Mouse (Mus musculus): ENCODE results near the gene Slc25a4.
A peak's percentile ranks its signal among the peaks of the same experiment; 100 is the strongest.
"Not testable (repeated sequence)": the region's sequence is repeated elsewhere in the genome, so short reads cannot be mapped to it uniquely, and the experiment has no call there.

The Slc25a4 gene

DNA sequence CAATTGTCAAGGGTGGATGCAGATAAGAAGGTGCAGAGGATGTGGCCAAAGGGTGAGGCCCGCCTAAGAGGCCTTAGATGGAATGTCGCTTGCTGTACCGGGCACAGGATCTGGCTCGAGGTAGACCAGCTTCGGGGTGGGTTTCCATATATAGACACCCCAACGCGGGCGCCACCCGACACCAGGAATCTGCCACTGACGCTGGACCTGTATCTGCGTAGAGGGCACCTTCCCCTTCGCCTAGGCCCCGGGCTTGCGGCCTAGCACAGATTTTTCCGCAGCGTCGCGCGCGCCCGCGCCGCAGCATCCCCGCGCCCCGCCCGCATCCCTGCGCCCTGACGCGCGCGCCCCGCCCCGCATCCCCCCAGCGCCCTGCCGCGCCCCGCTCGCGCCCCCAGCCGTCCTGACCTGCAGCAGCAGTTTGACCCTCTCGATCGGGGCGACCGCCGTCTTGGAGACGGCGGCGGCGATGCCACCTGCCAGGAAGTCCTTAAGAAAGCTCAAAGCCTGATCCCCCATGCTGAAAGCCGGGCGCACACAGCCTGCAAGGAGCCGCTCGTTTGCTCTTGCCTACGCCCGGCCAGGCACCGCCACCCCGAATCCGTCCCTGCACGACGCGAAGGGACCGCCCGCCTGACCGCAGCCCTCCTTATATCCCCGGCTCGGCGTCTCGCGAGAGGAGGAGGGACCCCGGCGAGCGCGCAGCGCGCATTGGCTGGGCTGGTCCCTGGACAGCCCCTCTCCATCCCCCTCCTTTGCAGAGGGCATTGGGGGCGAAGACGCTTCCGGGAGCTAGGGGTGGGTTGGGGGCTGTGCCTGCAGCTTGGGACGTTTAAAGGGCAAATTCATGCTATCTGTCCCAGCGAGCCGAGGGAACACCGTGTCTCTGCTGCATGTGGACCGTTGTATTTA lies at the start of gene Slc25a4:
Slc25a4 (minus strand) TSS at position 881 of the 912 bp plus-strand sequence.
- DNase-seq (ENCODE audit: inconsistent ontology term): peak; percentile 98

DNA sequence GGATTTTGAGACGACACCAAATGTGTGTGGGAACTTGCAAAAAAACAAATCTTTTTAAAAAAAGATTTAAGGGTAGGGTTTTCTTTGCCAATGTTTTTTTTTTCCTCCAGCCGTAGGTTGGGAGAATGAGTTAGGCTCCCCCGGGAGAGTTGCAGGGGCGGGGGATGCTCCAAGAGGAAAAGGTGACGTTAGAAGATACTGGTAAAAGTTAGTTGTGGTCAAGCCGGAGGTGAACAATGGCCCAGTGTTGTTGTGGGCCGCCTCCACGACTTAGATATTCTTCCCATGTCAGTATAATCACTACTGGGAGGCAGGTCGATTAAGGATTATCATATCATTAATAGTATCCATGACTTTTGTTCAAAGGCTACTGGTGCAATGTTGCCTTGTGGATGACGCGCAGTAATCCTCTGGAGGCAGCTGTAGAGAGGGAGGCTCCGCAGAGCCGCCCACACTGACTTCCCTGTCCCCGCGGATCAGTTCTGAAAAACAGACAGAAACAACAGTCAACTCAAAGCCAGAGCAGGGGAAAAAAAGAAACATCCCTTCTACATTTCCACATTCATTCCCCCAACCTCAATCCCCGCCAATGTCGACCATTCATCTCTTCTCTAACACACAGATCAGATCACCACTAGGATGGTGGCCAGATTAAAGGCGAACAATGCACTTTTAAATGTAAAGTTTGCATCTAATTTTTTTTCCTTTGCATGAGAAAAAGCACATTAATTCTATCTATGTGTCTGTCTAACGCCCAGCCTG lies 47.0 kb upstream of the Slc25a4 start:
- DNase-seq (ENCODE audit: inconsistent ontology term): no peak

DNA sequence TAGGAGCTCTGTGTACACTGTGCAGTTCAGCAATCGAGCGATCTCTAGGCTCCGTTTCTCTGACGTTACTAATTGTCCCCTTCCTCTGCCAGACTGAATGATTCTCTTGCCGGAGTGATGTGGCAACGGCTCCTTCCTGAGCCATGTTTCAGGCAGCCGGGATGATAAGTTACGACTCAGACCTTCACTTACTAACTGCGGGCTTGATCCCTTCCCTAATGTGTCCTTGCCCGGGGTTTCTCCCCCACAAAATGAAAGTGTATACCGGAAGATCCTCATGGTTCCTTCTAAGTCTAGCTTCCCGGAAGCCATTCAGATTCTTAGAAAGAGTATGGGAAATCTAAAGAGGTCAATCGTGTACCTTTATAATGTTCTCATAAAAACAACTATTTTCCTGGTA lies 41.4 kb upstream of the Slc25a4 start:
- no peak for DNase-seq (ENCODE audit: inconsistent ontology term)

DNA sequence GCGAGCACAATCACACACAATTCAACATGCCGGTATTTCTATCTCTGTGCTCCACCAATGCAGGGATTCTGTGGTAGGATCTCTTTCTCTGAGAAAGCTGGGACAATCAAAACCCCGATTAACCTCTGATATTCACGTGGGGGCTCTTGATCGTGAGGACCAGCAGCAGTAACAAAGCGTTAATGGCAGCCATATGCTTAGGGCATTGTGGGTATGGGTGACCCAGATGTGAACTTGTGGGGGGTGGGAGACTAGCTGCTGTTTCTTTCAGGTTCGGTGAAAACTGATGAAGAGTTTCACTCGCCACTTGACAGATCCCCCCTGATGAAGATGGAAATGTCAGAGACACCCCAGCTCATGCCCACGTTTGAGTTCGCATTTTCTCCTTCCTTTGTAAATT lies 40.5 kb upstream of the Slc25a4 start:
- DNase-seq (ENCODE audit: inconsistent ontology term): no peak

DNA sequence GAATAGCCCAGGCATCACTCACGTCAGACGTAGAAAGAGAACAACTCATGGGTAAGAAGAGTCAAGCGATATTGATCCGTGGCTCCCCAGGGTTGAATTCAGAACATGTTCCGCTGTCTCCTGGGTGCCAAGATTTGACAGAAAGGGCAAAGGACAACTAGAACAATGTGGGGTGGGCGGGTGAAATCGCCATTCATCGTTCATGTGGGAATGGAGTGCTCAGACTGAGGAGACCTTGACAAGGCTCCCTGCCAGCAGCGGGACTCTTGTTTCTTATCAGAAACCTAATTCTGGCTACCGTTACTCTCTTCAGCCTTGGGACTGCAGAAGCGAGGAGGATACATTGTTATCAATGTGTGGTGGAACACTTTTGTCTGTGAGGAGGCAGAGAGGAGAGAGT lies 35.3 kb upstream of the Slc25a4 start:
- no peak for DNase-seq (ENCODE audit: inconsistent ontology term)

DNA sequence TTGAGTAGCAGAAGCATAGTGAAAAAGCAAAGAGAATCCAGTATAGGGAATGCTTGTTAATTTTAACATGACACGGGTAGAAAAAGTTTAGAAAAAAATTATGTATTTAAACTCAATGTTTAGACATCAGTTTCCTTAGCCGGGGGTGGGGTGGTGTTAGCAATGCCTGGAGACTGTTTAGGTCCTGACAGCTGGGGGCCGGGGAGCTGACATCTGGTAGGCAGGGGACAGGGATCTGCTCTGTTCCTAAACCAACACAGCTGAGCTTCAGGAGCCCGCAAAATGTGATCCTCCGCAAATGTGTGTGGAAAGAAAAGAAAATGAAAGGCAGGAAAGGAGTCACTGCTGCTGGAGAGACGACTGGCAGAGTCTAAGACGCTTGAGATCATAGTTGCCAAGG lies 31.9 kb upstream of the Slc25a4 start:
- no peak for DNase-seq (ENCODE audit: inconsistent ontology term)

DNA sequence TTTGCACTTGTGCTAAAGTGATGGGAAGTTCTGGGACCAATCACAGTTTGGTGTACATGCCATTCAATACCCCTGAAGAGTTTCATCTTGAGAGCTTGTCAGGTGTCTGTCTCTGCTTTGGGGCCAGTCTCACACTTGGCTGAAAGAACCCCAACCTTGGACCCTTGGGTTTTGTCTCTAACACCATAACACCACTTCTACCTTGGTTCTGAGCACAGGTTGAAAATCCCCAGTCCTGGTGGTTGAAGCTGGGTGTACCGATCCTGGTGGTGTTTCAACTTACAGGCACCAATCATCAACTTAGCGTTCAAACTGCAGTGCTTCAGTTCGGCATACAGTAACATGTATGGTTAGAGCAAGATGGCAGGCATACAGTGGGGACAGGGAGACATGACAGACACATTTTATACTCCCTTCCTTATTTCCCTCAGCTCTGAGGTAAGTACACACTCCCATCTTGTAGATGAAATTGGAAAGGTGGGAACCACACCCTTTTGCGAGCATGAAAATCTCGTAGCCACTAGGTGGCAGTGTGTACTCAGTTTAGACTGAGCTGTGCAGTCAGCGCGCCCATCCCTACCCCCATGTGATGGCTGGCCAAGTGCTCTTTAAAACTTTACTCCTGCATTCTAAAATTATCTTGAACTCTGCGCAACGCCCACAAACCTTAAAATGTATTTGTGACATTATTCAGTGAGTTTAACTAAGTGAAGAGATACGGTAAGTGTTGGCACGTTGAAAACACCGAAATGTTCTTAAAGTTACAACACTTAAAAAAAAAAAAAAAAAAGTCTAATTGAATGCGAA lies 30.7 kb upstream of the Slc25a4 start:
- peak; percentile 43 for DNase-seq (ENCODE audit: inconsistent ontology term)

DNA sequence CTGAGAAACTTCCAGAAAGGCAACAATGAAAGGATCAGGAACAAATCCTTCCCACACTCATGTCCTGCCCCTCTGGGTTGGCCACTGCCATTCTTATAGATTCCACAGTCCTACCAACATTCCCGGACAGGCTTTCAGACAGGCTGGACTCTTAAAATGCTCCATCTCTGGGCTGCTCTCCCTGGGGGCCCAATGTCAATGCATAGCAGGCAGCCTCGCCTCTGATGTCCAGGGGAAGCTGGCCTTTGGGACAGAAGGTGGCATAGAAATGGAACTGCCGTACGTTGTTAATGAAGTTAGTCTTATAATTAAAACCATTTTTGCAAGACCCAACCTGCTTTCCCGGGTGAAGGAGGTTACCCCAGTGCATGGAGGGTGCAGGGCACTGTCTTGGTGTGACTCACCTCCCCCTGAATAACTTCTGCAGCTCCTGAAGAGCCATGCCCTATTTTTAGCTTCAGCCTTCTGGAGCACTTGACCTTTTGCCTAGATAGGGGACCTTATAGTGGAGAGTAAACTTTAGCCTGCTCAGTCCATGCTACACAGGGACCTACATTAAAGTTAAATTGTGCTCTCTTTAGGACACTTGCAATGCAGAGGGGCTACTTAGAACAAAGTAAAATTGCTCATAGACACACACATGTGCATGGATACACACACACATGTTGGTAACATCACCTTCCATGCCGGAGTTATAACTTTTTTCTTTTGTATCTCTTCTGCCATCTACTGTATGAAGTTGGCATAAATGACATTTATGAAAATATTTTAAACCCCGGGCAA lies 25.5 kb upstream of the Slc25a4 start:
- DNase-seq (ENCODE audit: inconsistent ontology term): no peak

DNA sequence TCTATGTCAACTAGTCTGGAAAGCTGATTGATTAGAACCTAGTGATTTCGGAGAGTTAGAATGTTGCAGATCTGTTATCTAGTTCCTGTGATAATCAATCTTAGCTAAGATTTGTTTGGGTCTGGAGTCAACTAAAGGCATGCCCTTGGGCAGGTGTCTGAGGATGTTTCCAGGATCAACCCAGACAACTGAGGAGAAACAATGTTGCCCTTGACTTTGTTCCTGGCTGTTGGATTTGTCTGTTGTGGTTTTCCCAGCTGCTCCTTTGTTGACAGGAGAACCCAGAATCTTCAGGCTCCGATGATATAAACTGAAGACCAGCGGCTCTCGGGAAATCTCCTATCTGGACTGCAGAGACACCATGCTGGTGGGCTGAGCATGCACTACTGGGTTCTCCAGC lies 23.7 kb upstream of the Slc25a4 start:
- DNase-seq (ENCODE audit: inconsistent ontology term): no peak

DNA sequence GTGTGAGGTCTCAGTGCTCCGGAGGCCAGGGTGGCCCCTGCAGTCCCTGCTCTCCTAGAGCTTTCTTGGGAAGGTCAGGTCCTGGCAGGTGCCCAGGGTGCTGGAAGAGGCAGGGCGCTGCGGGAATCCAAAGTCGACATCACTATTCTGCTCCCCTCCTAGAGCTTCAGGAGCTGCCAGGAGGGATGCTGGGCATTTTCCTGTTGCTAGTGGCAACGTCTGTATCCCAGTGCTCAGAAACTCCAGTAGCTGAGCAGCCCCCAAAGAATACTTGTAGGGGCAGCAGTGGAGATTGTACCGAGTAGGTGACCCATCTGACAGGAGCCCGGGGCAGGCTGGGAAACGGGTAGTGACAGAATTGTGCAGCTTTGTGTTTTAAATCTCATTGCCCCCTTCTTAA lies 21.7 kb upstream of the Slc25a4 start:
- DNase-seq (ENCODE audit: inconsistent ontology term): no peak

DNA sequence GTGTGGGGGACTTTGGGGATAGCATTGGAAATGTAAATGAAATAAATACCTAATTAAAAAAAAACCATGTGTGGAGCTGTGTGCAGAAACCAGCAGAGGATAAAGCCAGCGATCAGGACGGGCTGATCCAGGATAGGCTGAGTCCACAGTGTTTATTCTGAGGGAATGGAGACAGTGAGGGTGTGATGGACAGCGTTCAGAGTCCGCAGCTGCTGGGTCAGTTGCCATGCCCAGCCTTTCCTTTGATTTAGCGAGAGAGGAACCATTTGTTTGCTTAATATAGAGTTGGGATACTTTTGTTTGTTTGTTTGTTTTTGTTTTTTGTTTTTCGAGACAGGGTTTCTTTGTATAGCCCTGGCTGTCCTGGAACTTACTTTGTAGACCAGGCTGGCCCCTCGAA lies 20.9 kb upstream of the Slc25a4 start:
- not testable (repeated sequence) for DNase-seq (ENCODE audit: inconsistent ontology term)

DNA sequence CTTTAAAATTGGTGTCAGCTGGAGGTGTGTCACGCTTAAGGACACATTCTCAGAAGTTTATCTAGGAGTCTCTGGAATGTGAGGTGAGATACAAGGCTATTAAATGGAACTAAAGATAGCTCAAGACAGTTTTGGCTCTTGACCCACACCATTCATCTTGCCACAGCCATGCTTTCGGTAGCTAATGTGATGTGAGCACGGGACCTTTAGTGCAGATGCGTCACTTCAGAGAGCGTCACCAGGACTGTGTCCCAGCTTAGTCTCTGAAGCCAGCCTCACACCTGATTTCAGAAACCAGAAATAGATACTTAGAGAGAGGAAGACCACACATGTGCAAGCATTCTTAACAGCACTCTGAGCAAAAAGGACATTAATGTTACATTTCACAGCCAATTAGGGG lies 15.5 kb upstream of the Slc25a4 start:
- DNase-seq (ENCODE audit: inconsistent ontology term): no peak

DNA sequence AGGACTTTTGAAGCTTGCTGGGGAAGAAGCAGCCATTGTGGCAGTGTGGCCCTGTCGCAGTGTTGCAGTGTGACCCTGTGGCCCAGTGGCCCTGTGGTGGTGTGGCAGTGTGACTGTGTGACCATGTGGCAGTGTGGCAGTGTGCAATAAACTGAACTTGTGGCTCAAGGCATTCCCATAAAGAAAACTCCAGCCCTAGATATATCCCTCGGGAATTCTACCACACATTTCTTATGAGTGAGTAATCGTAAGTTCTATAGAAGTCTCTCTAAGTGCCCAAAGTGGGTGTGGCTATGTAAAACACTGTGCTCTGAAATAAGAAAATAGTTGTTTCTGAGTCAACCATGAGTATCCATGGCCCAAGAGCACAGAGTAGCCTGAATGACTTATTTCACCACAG lies 14.4 kb upstream of the Slc25a4 start:
- peak; percentile 60 for DNase-seq (ENCODE audit: inconsistent ontology term)

DNA sequence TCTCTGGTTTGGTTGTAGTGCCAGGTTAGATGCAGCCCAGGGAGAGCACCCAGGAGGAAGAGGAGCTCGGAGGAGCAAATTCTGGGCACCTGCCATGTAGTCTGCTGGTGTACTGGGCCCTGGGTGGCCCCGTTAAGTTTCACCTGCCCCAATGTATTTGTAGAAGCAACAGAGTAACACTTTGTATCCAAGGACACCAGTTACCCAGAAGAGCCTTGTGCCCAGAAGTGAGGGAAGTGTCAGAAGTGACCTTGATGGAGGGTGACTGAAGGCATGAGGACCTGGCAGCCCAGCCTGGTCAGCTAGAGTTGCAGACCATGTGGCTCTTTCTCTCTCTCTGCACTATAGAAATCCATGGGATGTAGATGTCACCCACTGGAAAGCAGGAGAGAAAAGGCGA lies 9.5 kb upstream of the Slc25a4 start:
- DNase-seq (ENCODE audit: inconsistent ontology term): no peak

DNA sequence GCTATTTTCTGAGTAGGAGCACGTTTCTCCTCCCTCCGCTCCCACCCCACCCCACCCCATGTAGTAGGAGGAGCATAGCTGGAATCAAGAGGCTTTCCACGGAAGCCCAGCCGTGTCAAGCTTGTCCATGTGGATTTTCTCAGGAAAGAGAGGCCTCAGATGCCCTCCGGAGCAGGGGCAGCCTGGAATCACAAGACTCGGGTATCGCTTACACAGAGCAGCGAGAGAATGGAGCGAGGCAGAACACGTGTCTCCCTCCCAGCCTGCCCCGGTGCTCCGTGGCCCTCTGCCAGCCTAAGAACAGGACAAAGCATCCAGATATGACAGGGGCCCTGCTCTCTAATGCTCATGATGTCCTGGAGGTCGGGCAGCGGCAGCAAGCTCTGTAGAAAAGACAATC lies 5.8 kb upstream of the Slc25a4 start:
- peak; percentile 82 for DNase-seq (ENCODE audit: inconsistent ontology term)

DNA sequence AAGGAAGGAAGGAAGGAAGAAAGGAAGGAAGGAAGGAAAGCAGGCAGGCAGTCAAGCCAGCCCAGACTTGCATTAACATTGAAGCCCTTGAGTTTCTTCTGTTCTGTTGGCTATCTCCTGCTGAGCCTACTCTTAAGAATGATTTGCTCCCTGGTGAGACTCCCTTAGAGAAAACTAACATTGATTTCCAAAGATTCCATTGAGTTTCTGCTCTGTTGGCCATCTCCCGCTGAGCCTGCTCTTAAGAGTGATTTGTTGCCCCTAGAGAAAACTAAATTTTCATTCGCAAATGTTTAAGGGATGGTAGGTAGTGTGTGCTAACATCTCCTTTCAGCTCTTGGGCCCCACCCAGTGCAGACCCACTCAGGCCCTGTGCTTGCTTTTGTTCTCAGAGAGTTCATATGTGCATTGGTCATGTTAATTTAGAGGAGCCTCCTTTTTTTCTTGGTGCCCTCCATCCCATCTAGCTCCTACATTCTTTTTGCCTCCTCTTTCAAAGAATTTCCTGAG lies 2.9 kb upstream of the Slc25a4 start:
- DNase-seq (ENCODE audit: inconsistent ontology term): no peak

DNA sequence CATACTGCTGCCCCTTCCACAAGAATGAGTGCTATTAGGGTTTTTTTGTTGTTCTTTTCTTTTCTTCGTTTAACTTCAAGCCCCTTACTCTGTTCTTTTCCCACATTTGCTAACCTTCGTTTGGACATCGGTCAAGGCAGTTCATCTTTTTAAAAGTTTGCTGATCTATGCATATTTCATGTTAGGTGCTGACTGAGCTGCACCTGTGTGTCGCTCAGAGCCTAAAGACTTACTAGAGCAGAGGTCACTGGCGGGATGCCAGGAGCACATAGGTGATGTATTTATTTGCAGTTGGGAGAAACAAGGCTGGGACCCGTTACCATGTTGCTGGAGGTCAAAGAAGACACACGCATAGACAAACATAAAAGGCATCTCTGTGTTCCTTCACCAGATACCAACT lies 1.1 kb upstream of the Slc25a4 start:
- no peak for DNase-seq (ENCODE audit: inconsistent ontology term)

DNA sequence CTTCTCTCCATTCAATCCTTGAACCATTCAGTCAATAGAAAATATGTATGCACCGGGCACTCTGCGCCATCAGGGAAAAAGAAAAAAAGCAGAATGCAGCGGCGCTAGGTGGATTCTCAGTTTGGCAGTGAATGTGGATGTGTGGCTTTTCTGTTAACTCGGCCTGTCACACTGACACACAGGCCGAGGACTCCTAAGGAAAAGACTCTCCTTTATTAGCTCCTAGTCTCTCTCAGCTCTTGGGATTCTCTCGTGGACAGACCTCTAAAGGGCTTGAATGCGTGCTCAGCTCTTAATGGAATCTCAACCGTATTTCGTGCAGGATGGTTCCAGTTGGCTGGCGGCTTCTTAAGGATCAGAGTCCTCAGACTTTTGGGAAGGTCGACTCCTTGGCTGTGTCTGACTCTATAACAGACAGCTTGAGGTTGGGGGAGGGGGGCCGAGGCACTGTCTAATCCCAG lies 557 bp upstream of the Slc25a4 start:
- DNase-seq (ENCODE audit: inconsistent ontology term): peak; percentile 31

DNA sequence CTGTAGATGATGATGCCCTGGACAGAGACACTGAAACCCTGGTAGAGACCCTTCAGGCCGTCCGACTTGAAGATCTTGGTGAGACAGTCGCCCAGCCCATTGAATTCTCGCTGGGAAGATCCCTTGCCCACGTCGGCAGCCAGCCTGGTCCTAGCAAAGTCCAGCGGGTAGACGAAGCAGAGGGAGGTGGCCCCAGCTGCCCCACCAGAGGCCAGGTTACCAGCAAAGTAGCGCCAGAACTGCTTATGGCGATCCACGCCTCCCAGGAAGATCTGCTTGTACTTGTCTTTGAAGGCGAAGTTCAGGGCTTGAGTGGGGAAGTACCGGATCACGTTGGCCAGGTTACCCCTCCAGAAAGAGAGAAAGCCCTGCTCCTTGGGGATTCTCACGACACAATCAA lies 2.0 kb downstream of the Slc25a4 start:
- DNase-seq (ENCODE audit: inconsistent ontology term): peak; percentile 41

DNA sequence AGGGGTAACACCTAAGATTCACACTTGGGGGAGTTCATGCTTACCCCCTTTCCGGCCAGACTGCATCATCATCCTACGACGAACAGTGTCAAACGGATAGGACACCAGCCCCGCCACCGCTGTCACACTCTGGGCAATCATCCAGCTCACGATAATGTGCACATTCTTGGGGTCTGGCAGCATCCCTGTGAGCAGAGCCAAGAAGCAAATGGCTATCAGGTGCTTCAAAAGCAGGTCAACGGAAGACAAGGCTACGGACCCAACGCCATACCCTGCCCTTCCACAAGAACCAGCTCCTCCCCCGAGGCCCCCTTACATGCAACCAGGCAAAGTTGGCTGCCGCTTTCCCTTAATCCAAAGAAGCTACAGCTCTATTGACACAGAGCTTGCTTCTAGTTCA lies 2.7 kb downstream of the Slc25a4 start:
- DNase-seq (ENCODE audit: inconsistent ontology term): peak; percentile 87

DNA sequence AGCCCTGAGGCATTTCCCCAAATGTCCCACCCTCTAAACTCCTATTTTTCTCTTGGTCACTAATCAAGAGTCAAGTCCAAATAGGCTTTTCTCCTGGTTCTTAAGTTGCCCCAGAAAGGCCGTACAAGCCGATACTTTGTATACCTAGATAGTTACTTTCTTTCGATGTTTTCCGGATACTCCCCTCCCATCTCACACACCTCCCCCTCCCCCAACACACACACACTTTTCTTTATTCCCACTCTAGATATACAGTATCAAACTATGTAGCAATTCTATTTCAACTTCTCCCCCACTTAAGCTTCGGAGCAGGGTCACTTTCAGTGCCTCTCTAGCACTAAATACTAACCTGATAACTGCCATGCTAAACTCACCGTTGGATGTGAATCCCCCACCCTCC lies 5.0 kb downstream of the Slc25a4 start:
- DNase-seq (ENCODE audit: inconsistent ontology term): no peak
